Mouse (Mus musculus) Patski (cell line): ENCODE data around the gene Mrm2. TPM values are rescaled to one million over a fixed set of nuclear protein-coding genes. Genes with fewer than 3 reads are reported as not detected.
A peak's percentile ranks its signal among the peaks of the same experiment; 100 is the strongest.

Source experiments
- ATAC-seq: fragments of 100-300 bp; one replicate; pipeline ENCODE4 v1.8.0; 2021
- CTCF ChIA-PET: fragments of 350-600 bp; sonication (Branson Sonifier 250); formaldehyde crosslinking; loops from one replicate; lab custom pipeline; 2022; ENCODE audit warnings: inconsistent platforms; lab: Charles Lee
- POLR2A ChIA-PET: fragments of 350-600 bp; sonication (Branson Sonifier 250); formaldehyde crosslinking; loops from one replicate; lab custom pipeline; 2022; ENCODE audit warnings: antibody characterized with exemption, inconsistent platforms; lab: Charles Lee
- DNase-seq: peaks from one replicate; pipeline ENCODE4 v3.0.0-alpha.2; 2011; ENCODE audit warnings: low read depth, low spot score
- H3K27me3 ChIP-seq: fragments of 371-371 bp; one replicate; pipeline ENCODE4 v1.5.1; 2021
- CTCF ChIP-seq: fragments of 100-300 bp; IDR thresholded peaks from one replicate; pipeline ENCODE4 v1.5.1; 2021
- in situ Hi-C: fragments of 300-500 bp; cut with MboI; formaldehyde crosslinking; loops from 3 replicates; pipeline ENCODE4 v1.11.1; 2018; ENCODE audit warnings: low pct_unique_long_range_greater_than_20kb, mixed read lengths
- polyA plus RNA-seq: library from polyadenylated mRNA; unstranded; gene quantifications from one replicate; pipeline ENCODE4 v1.2.3, GENCODE M21; 2021

Gene Mrm2
- 13.1 TPM for polyA plus RNA-seq

DNA sequence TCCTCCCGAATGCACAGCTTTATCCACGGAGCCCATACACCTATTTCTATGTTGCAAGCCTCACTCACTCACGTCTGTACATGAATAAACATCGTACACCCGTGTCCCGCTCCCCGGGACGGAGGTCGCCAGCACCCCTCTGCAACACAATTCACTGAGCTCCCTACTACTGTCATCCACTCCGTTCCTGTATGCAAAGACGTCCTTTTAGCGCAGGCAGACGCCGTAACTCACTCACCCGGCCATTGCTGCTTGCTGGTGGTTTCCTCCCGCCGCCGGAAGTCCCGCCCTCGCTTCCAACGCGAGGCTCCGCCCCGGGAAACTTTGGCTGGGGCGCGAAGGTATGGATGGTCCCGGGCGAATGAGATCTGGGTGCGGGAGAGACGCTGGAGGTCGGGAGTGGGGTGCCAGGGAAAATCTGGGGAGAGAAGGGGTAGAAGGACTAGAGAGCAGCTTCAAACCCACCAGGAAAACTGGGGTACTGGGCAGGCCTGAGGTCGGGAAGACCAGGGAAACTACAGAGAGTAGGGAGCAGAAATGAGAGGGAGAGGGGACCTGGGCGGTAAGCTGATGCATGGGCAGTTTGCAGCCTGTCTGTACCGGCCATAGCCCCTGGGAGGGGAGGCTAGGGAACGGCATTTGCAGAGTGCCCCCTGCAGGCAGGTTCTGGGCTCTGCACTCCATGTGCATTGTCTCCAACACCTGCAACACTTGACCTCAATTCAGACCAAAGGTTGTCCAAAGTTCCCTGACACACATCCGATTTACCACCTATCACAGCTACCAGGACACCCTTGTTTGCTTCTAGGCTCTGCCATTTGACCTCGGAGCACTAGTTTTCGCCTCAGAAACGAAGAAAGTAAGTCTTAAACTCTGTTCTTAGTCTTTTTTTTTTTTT, at the start of gene Mrm2:
Gene Mrm2, minus strand, starts transcription at position 284 of the 898 bp plus-strand sequence.
- ChIA-PET POLR2A (interaction anchor here (0.9 to 1.1 kb wide), 2 partner anchors 16 to 57 kb away, joined by 3 read pairs; partner anchors contain the start of gene Snx8), CTCF (interaction anchor here (0.7 to 3.7 kb wide), 7 partner anchors 10 to 490 kb away, joined by 3 to 20 read pairs (median 5); no protein-coding TSS in a partner anchor)
- in situ Hi-C loops = no loop called here
- TF ChIP-seq CTCF = peak; percentile 78
- no peaks in the 10 kb centered on the region for H3K27me3 ChIP-seq
- DNase-seq = no peak
- peak; percentile 71 for ATAC-seq

DNA sequence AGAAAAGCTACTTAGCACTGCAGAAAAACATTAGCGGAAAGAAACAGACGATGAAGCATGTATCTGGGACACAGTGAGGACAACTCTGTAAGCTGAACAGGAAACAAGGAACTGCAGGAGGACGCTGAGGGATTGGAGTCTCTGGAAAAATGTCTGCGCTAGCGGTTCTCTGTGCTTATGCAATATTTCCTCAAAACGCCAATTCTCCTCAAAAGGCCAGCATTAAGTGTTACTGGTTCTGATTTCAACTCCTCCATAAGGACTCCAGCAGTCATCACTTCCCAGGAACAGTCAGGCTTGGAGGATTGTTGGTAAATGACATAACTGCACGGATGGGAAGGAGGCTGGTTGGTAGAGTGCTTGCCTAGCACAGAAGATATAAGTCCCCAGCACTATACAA, 49.5 kb upstream of the Mrm2 start:
- no peak for DNase-seq
- in situ Hi-C loops = no loop called here
- no peak for ATAC-seq

DNA sequence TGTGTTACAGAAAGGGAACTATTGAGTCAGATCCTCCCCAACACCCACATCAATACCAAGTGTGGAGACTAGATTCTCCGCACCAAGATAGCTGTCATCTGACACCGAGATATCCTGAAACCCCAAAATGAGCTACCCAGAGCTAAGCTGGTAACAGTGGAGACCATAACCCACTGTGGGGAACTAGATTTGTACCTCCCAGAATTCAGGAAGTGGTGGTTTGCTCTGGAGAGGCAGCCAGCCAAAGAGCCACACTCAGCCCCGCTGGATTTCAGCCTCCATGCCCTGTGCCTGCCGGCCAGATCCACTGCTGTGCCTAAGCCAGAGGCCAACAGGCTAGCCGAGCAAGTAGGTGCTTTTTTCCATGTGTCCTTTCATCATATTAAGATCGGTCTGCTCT, 47.6 kb upstream of the Mrm2 start:
- H3K27me3 ChIP-seq = no peaks in the 10 kb centered on the region
- in situ Hi-C loops = no loop called here
- CTCF ChIA-PET = interaction anchor here (0.8 to 1.5 kb wide), 2 partner anchors 22 to 32 kb away, joined by 3 read pairs; no protein-coding TSS in a partner anchor
- ATAC-seq (no peak), DNase-seq (no peak)
- POLR2A ChIA-PET = interaction anchor here (1.3 kb wide), 1 partner anchor 9 kb away, joined by 3 read pairs; no protein-coding TSS in a partner anchor
- TF ChIP-seq CTCF = no peak

More for the DNA sequence above, 49.5 kb upstream of the Mrm2 start:
- no peak for TF ChIP-seq CTCF
- CTCF ChIA-PET = interaction anchor here (1.1 to 1.3 kb wide), 2 partner anchors 24 to 45 kb away, joined by 3 to 6 read pairs; no protein-coding TSS in a partner anchor
- POLR2A ChIA-PET = interaction anchor here (0.6 to 2.0 kb wide), 2 partner anchors 23 to 541 kb away, joined by 4 to 5 read pairs; no protein-coding TSS in a partner anchor
- H3K27me3 ChIP-seq = no peaks in the 10 kb centered on the region

DNA sequence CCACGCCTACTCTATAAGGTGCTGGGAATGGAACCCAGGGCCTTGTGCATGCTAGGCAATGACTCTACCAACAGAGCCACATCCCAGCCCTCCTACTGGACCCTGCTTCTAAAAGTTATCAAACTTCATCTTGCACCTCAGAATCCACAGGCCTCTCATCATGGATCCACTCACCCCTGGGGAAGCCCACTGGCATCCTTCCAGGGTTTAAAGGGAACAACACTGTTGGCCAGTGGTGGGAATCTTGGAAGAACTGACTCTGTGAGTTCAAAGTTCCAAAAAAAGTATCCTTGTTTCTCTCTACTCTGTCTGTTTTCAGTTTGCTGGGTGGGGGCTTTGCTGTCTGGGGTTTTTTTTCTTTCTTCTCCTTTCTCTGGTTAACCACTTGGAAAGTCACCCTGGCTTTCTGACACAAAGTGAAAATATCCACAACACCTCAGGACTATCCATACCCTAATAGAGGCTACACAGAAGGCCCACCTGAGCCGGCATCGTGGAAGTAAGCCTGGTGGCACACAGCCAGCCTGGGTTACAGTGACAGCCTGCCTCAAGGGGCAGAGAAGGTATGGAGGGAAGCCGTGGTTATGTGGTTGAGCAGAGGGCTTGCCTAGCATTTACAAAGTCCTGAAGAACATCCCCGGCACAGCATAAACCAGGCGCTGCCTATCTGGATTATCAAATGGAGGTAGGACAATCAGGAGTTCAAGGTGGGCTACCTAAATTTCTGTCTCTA, 46.6 kb upstream of the Mrm2 start:
- no peak for ATAC-seq
- H3K27me3 ChIP-seq = no peaks in the 10 kb centered on the region
- ChIA-PET CTCF (no interaction called here), POLR2A (no interaction called here)
- TF ChIP-seq CTCF = no peak
- no peak for DNase-seq
- in situ Hi-C loops = no loop called here

DNA sequence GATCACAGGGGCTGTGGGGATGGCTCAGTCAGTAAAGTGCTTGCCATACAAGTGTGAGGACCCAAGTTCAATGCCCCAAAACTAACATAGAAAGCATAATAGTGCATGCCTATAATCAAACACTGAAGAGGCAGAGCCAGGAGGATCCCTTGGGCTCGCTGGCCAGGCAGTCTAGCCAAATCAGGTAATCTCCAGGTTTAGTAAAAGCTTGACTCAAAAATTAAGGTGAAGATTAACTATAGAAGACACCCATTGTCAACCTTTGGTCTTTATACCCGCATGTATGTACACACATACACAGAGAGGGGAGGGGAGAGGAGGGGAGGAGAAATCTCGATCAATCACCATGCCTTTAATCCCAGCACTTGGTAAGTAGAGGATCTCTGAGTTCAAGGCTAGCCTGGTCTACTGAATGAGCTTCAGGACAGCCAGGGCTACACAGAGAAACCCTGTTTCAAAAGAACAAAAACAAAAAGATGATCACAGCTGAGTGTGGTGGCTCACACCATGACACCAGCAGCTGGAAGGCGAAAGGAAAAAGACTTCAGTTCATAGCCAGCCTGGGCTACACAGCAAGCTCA, 43.6 kb upstream of the Mrm2 start:
- no peaks in the 10 kb centered on the region for H3K27me3 ChIP-seq
- TF ChIP-seq CTCF = no peak
- in situ Hi-C loops = no loop called here
- ChIA-PET CTCF (interaction anchor here (1.7 kb wide), 1 partner anchor 10 kb away, joined by 5 read pairs; no protein-coding TSS in a partner anchor), POLR2A (interaction anchor here (0.6 kb wide), 1 partner anchor 12 kb away, joined by 3 read pairs; no protein-coding TSS in a partner anchor)
- DNase-seq (no peak), ATAC-seq (no peak)

DNA sequence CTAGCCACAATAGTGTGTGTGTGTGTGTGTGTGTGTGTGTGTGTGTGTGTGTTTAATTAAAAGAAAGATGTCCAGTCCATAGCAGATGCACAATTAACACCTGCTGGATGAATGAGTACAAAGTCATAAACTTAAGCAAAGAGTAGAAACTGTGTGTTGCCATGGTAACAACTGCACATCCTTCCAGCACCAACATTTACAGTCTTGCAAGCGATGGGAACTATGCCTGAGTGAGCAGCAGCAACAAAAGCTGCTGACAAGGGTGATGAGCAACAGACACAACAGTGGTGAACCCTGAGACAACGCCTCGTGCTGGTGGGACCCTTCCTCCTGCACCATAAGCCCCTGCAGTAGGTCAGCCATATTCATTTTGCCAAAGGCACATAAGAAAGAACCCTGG, 42.5 kb upstream of the Mrm2 start:
- CTCF ChIA-PET = no interaction called here
- DNase-seq (no peak), ATAC-seq (no peak)
- POLR2A ChIA-PET = interaction anchor here (0.7 kb wide), 1 partner anchor 15 kb away, joined by 3 read pairs; the partner anchor contains the start of gene Snx8
- no peaks in the 10 kb centered on the region for H3K27me3 ChIP-seq
- TF ChIP-seq CTCF = no peak
- in situ Hi-C loops = no loop called here

DNA sequence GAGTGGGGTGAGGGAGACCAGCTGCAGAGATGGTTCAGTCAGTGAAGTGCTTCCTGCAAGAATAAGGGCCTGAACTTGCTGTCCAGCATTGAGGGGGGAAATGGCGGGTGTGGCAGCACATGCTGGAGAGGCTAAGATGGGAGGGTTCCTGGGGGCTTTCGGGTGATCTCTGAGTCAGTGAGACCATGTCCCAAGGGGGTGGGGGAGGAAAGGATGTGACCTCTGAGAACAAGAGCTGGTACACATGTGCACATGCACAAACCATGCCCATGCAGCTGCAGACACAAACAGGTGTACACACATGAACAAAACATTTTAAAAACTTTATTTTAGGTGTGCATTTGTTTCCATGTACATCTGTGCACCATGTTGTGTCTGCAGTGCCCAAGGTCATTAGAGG, 42.0 kb upstream of the Mrm2 start:
- in situ Hi-C loops = no loop called here

DNA sequence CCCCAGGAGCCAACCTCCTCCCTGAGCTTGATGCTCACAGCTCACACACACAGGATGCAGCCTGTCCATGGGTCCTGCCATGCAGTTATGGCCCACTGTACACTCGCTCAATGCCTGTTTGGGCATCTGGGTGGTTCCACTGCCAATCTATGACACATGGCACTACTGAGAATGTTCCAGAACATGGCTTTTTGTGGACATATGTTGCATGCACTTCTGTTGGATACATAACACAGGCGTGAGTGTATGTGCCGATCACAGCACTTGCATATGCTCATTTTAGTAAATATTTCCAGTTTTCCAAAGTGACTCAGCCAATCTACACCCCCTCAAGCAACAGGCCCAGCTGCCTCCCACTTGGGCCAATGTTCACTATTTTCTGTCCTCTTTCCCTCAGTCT, 40.0 kb upstream of the Mrm2 start:
- ChIA-PET POLR2A (no interaction called here), CTCF (interaction anchor here (1.3 kb wide), 1 partner anchor 14 kb away, joined by 3 read pairs; no protein-coding TSS in a partner anchor)
- in situ Hi-C loops = no loop called here
- DNase-seq = no peak
- ATAC-seq = no peak
- TF ChIP-seq CTCF = no peak
- H3K27me3 ChIP-seq = no peaks in the 10 kb centered on the region

More for the DNA sequence above, 42.0 kb upstream of the Mrm2 start:
- POLR2A ChIA-PET = interaction anchor here (0.6 to 0.7 kb wide), 2 partner anchors 14 to 15 kb away, joined by 3 read pairs; partner anchors contain the start of gene Snx8
- no peak for TF ChIP-seq CTCF
- CTCF ChIA-PET = no interaction called here
- H3K27me3 ChIP-seq = no peaks in the 10 kb centered on the region
- no peak for ATAC-seq
- DNase-seq = no peak

DNA sequence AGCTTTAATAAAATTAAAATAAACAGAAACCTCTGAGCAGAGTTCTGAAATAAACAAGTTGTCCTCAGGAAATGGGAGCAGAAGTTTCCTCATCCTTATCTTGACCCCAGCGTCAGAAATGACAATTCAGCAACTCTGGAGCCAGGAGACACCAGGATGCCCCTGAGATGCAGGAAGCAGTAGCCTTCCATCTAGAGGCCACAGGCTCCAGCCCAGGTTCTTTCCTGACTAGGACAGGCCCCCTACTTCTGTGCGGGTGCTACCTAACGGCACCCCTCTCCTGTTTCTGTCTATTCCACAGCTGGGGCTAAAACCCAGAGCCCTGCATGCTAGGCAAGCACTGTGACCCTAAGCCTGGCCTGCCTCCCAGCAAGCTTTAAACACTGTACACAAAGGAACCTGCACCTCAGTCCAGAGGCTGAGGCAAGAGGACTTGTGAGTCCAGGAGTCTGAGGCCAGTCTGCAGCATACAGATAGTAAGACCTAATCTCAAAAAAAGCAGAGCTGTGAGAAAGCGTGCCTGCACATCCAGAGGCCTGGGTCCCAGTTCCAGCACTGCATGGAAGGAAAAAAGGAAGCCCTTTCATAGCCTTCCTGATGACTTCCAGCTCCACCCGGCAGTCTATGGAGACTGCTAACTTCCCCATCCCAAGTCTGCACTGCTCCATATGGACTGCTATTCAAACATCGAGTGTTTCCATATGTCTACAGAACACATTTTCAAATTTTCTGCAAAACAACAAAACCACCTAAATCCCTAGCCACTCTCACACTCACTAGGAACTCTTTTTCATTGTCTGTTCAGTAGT, 39.0 kb upstream of the Mrm2 start:
- ATAC-seq = no peak
- TF ChIP-seq CTCF = no peak
- POLR2A ChIA-PET = interaction anchor here (1.0 kb wide), 1 partner anchor 9 kb away, joined by 3 read pairs; no protein-coding TSS in a partner anchor
- CTCF ChIA-PET = interaction anchor here (1.2 to 1.7 kb wide), 4 partner anchors 10 to 20 kb away, joined by 3 to 5 read pairs (median 4); no protein-coding TSS in a partner anchor
- DNase-seq = no peak
- in situ Hi-C loops = no loop called here
- H3K27me3 ChIP-seq = no peaks in the 10 kb centered on the region
